Mouse (Mus musculus): Measurements from ENCODE around the gene Nemp1. TPM values are rescaled to one million over a fixed set of nuclear protein-coding genes. Genes with fewer than 3 reads are reported as not detected.

Nemp1 gene
- polyA plus RNA-seq, 1 experiment = 6.7 TPM

DNA sequence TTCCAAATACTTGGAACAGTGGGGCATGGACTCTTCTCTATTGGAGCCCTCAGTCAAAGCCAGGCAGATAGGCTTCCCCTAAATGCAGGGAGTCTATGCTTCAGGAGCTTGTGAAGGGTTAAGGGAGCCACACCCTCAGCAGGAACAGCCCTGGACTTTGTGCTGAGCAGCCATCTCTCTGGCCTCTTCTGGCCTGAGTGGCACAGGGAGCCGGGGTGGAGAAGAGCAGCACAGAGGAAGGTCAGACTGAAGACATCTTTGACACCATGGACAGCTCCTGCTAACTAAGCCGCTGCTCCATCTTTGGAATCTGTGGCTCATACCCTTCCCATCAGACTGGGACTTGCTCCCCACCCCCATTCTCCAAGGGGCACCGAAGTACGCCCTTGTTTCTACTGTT is 36.6 kb downstream of the Nemp1 start:
- Histone ChIP-seq H3K27ac (ENCODE audit: insufficient read depth, low read length) (no peak overlapping the region), H3K4me3 (replicated peaks; ENCODE audit: insufficient read depth, low read depth, low read length) (no peak overlapping the region), H3K4me1 (ENCODE audit: control insufficient read depth, insufficient read depth, low read length) (no peaks in the 10 kb centered on the region), H3K27me3 (ENCODE audit: control insufficient read depth, insufficient read depth, low read length) (no peaks in the 10 kb centered on the region)
- WGBS = 47% methylated on average over 4 of the region's 4 CpGs
- no peak for DNase-seq
- TF ChIP-seq CTCF (IDR thresholded peaks at IDR 0.05; ENCODE audit: borderline replicate concordance, insufficient read depth, low read depth, low read length) (no peak), POLR2A (IDR thresholded peaks at IDR 0.05; ENCODE audit: borderline replicate concordance, insufficient read depth, low read length) (no peak)

DNA sequence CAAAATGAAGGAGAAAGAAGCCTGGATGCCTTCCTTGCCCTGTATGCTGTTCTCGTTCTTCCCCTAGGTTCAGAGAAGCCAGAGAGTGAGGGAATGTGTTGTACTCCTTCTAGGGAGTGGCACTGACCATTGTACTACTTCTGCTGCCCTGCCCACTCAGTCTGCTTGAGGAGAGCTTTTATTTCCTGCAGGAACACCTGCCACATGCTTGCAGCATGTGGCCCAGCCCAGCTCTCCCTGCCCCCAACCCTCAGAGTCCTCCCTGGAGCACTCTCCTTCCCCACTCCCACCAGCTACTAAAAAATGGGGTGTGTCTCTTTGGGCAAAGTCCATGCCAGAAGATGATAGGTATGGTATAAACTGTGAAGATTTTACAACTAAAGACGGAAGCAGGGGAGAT is 37.6 kb downstream of the Nemp1 start:
- DNase-seq = no peak
- Histone ChIP-seq H3K4me3 (replicated peaks; ENCODE audit: insufficient read depth, low read depth, low read length) (no peak overlapping the region), H3K27ac (ENCODE audit: insufficient read depth, low read length) (no peak overlapping the region), H3K27me3 (ENCODE audit: control insufficient read depth, insufficient read depth, low read length) (no peaks in the 10 kb centered on the region), H3K4me1 (ENCODE audit: control insufficient read depth, insufficient read depth, low read length) (no peaks in the 10 kb centered on the region)
- no peak for TF ChIP-seq POLR2A (IDR thresholded peaks at IDR 0.05; ENCODE audit: borderline replicate concordance, insufficient read depth, low read length)
- TF ChIP-seq CTCF (IDR thresholded peaks at IDR 0.05; ENCODE audit: borderline replicate concordance, insufficient read depth, low read depth, low read length) = no peak
- WGBS = 74% methylated on average over 2 of the region's 2 CpGs

DNA sequence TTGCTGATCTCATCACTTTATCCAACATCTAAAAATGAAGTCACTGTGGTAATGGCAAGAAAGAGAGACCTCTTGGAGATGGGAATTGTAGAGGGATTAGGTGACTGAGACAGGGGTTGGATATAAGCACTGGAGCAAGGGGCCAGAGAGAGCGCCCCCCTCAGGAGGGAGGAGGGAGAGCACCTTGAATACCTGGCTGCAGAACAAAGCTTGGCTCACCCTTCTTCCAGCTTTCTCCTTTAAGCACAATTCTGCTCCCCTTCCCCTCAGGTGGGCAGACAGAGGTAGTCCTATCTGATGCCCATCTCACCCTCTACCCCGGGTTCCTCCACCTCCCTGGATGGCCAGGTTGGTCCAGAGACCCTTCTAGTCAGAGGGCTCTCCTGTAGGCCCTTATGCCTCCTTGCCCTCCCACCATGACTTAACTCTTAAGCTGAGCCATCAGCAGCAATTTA is 38.1 kb downstream of the Nemp1 start, which contains the start of gene Myo1a:
TSS of gene Myo1a (plus strand) at position 405 of the 455 bp plus-strand sequence.
- 60% methylated on average over 2 of the region's 2 CpGs for WGBS
- no peaks in the 10 kb centered on the region for H3K27me3 ChIP-seq (ENCODE audit: control insufficient read depth, insufficient read depth, low read length)
- TF ChIP-seq CTCF (IDR thresholded peaks at IDR 0.05; ENCODE audit: borderline replicate concordance, insufficient read depth, low read depth, low read length) = 0 out of 2 replicates have a peak, but pooled peaks have one; percentile 8
- no peak for TF ChIP-seq POLR2A (IDR thresholded peaks at IDR 0.05; ENCODE audit: borderline replicate concordance, insufficient read depth, low read length)
- no peak within 1 kb of the TSS for H3K4me3 ChIP-seq (replicated peaks; ENCODE audit: insufficient read depth, low read depth, low read length)
- no peaks in the 10 kb centered on the region for H3K4me1 ChIP-seq (ENCODE audit: control insufficient read depth, insufficient read depth, low read length)
- no peak for DNase-seq
- H3K27ac ChIP-seq (ENCODE audit: insufficient read depth, low read length) = no peak within 1 kb of the TSS

DNA sequence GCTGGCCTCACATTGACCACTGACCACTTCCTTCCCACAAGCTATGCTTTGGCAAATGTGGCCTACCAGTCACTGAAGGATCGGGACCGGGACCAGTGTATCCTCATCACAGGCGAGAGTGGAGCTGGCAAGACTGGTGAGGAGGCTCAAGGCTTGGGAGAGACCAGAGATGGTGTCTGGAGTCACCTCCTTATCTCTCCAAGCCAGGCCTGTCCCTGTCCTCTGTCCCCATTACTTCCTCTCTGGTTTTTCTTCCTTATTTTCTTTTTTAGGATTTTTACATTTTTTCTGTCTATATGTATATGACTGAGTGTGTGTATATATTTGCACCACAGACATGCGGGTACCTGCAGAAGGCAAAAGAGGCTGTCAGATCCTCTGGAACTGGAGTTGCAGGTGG is 39.1 kb downstream of the Nemp1 start:
- H3K4me3 ChIP-seq (replicated peaks; ENCODE audit: insufficient read depth, low read depth, low read length) = no peak overlapping the region
- no peak for TF ChIP-seq POLR2A (IDR thresholded peaks at IDR 0.05; ENCODE audit: borderline replicate concordance, insufficient read depth, low read length)
- H3K27me3 ChIP-seq (ENCODE audit: control insufficient read depth, insufficient read depth, low read length) = no peaks in the 10 kb centered on the region
- no peaks in the 10 kb centered on the region for H3K4me1 ChIP-seq (ENCODE audit: control insufficient read depth, insufficient read depth, low read length)
- no peak overlapping the region for H3K27ac ChIP-seq (ENCODE audit: insufficient read depth, low read length)
- WGBS = 95% methylated on average over 4 of the region's 4 CpGs
- DNase-seq = no peak

DNA sequence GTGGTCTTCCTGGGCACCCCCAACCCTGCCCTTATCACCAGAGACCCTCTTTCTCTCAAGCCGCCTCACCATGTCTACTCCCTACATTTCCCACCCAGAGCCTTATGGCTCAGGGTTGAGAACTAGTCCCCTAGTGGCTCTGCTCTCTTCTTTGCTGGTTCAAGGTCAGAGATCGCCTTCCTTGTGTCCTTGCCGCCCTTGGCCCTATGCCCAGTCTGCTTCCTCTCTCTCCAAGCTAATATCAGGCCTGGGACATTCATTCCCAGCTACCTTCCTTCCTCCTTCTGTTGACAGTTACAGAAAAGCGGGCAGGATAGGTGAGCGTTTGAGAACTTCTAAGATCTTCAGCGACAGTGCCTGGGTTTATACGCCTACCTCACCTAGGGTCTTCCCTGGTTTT is 41.0 kb downstream of the Nemp1 start:
- no peak for DNase-seq
- no peaks in the 10 kb centered on the region for H3K27me3 ChIP-seq (ENCODE audit: control insufficient read depth, insufficient read depth, low read length)
- WGBS = 88% methylated on average over 7 of the region's 7 CpGs
- no peaks in the 10 kb centered on the region for H3K4me1 ChIP-seq (ENCODE audit: control insufficient read depth, insufficient read depth, low read length)
- H3K27ac ChIP-seq (ENCODE audit: insufficient read depth, low read length) = no peak overlapping the region
- no peak for TF ChIP-seq CTCF (IDR thresholded peaks at IDR 0.05; ENCODE audit: borderline replicate concordance, insufficient read depth, low read depth, low read length)
- TF ChIP-seq POLR2A (IDR thresholded peaks at IDR 0.05; ENCODE audit: borderline replicate concordance, insufficient read depth, low read length) = no peak
- H3K4me3 ChIP-seq (replicated peaks; ENCODE audit: insufficient read depth, low read depth, low read length) = no peak overlapping the region

DNA sequence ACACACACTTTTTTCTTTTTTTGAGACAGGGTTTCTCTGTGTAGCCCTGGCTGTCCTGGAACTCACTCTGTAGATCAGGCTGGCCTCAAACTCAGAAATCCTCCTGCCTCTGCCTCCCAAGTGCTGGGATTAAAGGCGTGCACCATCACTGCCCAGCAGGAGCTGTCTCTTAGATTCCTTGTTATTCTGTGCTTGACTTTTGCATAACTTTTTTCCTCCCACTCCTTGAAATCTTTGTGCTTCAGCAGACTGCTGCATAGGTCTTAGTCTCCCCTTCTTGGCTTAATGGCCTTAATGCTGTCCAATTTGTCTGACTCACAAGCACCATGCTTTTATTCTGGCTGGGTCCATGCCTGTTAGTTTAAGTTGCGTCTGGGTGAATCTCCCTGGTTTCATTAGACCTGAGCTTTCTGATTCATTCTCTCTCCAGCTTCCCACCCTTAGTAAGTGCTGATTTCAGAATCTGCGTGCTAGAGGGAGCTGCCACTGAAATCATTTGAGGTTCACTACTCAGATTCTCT is 42.2 kb downstream of the Nemp1 start:
- TF ChIP-seq CTCF (IDR thresholded peaks at IDR 0.05; ENCODE audit: borderline replicate concordance, insufficient read depth, low read depth, low read length) = no peak
- TF ChIP-seq POLR2A (IDR thresholded peaks at IDR 0.05; ENCODE audit: borderline replicate concordance, insufficient read depth, low read length) = no peak
- H3K27ac ChIP-seq (ENCODE audit: insufficient read depth, low read length) = no peak overlapping the region
- no peaks in the 10 kb centered on the region for H3K27me3 ChIP-seq (ENCODE audit: control insufficient read depth, insufficient read depth, low read length)
- WGBS = 84% methylated on average over 3 of the region's 3 CpGs
- no peak for DNase-seq
- no peaks in the 10 kb centered on the region for H3K4me1 ChIP-seq (ENCODE audit: control insufficient read depth, insufficient read depth, low read length)
- no peak overlapping the region for H3K4me3 ChIP-seq (replicated peaks; ENCODE audit: insufficient read depth, low read depth, low read length)

DNA sequence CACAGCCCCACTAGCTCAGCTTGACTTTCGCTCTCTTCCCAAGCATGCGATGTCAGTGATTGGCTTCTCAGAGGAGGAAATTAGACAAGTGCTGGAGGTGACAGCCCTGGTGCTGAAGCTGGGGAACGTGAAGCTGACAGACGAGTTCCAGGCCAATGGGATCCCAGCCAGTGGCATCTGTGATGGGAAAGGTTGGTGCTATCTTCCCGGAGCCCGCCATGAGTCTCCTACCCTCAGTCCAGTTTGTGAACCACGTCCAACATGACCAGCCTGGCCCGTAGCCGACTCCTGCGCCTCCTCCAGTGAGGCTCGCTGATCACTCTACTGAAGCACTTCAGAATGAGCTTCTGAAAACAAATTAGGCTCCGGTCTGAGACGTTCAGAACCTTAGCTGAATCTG is 43.6 kb downstream of the Nemp1 start:
- TF ChIP-seq POLR2A (IDR thresholded peaks at IDR 0.05; ENCODE audit: borderline replicate concordance, insufficient read depth, low read length) (no peak), CTCF (IDR thresholded peaks at IDR 0.05; ENCODE audit: borderline replicate concordance, insufficient read depth, low read depth, low read length) (no peak)
- Histone ChIP-seq H3K4me1 (ENCODE audit: control insufficient read depth, insufficient read depth, low read length) (no peaks in the 10 kb centered on the region), H3K27ac (ENCODE audit: insufficient read depth, low read length) (no peak overlapping the region), H3K27me3 (ENCODE audit: control insufficient read depth, insufficient read depth, low read length) (no peaks in the 10 kb centered on the region), H3K4me3 (replicated peaks; ENCODE audit: insufficient read depth, low read depth, low read length) (no peak overlapping the region)
- peak in 1 of 2 experiments; percentile 7 for DNase-seq
- WGBS = 15% methylated on average over 13 of the region's 13 CpGs

DNA sequence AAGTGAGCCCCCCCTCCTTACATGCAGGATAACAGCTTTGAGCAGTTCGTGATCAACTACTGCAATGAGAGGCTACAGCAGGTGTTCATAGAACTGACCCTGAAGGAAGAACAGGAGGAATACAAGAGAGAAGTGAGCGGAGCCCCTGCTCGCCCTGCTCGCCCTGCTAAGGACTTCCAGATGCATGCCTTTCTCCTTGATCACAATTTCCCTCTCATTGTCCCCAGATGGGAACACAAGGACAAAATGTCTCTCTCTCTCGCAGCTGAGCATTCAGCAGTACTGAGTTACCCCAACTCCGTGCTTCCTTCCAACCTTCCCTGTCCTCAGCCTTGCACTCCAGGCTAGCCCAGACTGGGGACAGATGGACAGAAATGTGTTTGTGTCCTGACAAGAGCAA is 46.0 kb downstream of the Nemp1 start:
- Histone ChIP-seq H3K4me1 (ENCODE audit: control insufficient read depth, insufficient read depth, low read length) (no peaks in the 10 kb centered on the region), H3K4me3 (replicated peaks; ENCODE audit: insufficient read depth, low read depth, low read length) (no peak overlapping the region), H3K27me3 (ENCODE audit: control insufficient read depth, insufficient read depth, low read length) (no peaks in the 10 kb centered on the region), H3K27ac (ENCODE audit: insufficient read depth, low read length) (no peak overlapping the region)
- TF ChIP-seq CTCF (IDR thresholded peaks at IDR 0.05; ENCODE audit: borderline replicate concordance, insufficient read depth, low read depth, low read length) = no peak
- no peak for TF ChIP-seq POLR2A (IDR thresholded peaks at IDR 0.05; ENCODE audit: borderline replicate concordance, insufficient read depth, low read length)
- 62% methylated on average over 6 of the region's 6 CpGs for WGBS
- DNase-seq = no peak
